Mouse (Mus musculus) embryo, embryonic 11.5 days (tissue): ENCODE measurements at regions not wholly inside any gene's neighbourhood (a gene's known extent, or its start where the extent isn't known, plus 50 kb on each side); places are given as distances from the start of the nearest gene placed in this dataset.

Source experiments
- DNase-seq: peaks from one replicate; pipeline ENCODE4 v3.0.0-alpha.2; 2012; ENCODE audit warnings: low read depth, low spot score

DNA sequence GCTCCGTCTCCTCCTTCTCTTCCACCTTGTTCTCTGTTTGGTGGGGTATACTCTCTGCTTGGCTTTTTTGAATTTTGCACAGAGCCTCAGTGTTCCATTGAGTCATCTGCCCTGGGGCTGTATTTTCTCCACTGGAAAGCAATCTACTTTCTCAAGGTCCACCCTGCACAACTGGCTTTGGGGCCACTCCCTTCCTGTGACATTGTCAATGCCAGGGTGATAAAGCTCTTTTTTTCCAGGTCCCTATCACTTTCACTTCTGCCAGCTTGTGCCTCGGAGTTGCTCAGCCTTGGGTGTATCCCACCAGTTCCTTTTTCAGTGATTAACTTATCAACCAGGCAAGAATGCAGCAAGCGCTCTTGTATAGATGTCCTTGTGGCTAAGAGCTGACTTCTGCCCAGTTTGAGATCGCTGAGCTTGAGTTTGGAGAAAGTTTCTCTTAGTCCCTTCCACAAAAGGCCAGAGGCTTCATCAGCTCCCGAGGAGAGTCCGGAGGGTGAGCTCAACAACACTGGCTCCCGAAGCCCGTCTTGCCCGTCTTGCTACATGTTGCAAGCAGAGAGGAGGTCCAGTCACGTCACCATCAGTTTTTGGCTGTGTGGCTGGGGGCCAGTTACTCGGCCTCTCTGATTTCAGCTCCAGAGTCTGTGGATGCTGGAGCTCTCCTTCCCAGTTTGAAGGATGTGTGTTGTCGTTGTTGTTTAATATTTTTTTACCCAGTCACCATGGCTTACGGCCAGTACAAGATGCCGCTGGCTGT is 200.8 kb downstream of the Cyp26b1 start:
- no peak for DNase-seq

DNA sequence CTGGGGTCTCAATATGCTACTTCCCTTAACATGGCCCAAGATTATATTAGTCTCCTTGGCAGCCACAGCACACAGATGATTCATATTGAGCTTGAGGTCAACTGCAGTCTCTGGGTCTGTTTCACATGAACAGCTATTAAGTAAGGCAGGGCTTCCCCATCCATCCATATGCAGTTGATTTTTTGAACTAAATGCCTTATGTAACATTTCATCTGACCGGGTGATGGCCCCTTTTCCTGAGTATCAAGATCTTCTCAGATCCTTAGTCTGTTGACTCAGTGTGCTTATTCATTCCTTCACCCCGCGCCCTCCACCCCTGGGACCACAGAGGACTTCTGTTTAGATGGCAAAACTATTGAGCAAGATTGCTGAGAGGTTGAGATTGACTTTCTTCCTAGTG is 202.7 kb downstream of the Cyp26b1 start:
- no peak for DNase-seq

DNA sequence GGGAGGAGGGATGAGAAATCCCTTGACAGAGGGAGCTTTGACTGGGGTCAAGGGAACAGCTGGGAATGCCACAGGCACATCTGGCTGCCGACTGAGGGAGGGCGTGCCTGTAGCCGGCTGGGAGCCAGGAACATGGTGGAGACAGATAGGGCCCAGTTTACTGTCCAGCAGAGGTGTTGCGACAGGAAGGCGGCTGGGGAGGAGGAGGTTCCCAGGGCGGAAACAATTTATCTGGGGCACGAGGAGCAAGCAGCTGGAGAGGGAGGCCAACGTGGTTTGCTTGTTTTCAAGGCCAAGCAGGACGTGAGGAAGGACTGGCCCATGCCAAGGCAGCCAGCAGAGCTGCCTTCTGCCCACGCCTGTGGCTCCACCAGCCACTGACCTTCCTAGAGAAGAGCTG is 208.0 kb downstream of the Cyp26b1 start:
- DNase-seq: no peak

DNA sequence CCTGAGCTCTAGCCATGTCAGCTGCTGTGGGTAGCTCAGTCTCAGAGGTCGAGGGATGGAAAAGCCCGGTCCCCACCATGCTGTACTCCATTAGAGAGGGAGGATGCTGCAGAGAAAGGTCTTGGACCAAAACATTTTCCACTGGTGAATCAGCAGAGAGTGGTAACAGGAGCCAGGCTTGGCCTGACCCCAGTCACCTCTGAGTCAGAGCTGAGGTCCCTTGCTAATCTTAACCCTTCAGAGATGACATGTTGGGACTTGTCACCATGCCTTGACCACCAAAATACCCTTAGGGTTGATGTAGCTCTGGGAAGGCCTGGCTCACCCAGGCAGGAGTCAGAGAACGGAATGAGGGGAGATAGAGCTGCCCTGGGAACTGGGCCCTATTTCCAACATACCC is 210.0 kb downstream of the Cyp26b1 start:
- DNase-seq: no peak

DNA sequence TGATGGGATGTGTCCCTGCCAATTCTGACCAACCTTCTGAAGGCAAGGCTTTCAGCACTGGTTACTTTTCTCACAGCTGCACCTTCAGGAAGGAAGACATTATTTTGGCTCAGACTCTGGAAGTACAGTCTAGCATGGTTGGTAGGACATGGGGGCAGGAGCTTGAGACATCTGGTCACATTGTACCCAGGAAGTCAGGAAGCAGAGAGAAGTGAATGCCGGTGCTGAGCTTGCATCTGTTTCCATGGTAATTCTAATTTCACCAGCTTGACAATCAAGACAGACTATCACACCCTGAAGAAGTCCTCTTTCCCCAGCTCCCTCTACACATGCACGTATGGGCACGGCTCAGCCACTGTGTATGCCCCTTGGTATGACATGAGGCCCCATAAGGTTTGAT is 210.6 kb downstream of the Cyp26b1 start:
- DNase-seq: no peak

DNA sequence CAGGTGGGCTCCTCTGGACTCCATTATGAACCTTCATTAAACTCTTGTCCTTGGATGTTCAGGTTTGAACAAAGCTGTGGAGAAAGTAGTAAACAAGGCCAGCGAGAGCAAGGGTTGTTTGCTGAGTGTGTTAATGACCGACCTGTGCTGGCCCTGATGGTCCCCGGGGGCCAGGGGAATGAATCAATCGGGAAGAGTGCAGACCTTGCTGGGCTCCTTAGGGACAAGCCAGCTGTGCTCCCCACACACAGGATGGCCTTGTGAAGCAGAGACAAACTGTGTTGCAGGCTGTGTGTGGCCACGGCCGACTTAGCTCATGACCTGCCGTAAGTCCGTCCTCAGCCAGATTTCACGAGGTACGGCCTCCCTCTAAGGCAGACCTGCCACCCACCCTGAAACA is 212.1 kb downstream of the Cyp26b1 start:
- DNase-seq: no peak

DNA sequence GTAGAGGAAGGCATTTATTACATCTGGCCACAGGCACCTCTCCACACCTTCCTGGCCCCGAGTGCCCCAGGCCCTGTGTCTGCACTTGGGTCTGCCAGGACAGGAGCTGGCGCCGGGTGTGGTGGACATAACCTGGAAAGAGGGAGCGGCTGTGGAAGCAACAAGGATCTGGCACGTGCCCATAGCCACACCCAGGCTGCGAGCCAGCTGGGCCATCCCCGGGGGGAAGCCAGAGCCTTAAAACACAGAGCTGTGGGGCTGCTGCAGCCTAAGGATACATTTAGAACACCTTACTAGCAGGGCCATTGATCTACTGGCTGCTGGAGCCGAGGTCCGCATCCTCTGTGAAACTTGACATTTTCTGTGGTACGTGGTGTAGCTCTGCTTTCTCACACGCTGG is 217.0 kb downstream of the Cyp26b1 start:
- DNase-seq: no peak

DNA sequence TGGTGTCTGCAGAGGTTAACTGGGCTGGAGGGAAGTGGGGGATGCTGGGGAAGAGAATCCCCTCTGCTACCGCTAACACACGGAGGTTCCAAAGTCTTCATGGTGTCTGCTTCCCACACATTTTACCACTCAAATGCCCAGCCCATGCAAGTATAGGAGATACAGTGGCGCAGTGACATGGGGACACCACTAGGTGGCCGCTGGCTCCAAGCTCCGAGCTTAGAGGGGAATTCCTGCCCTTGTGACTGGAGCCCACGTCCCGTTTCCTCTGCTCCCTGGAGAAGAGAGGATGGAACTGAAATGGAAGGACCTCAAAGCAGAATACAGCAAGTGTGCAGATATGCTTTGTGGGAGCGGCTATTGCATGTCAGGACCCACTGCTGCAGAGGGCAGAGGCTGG is 218.2 kb downstream of the Cyp26b1 start:
- DNase-seq: peak; percentile 51

DNA sequence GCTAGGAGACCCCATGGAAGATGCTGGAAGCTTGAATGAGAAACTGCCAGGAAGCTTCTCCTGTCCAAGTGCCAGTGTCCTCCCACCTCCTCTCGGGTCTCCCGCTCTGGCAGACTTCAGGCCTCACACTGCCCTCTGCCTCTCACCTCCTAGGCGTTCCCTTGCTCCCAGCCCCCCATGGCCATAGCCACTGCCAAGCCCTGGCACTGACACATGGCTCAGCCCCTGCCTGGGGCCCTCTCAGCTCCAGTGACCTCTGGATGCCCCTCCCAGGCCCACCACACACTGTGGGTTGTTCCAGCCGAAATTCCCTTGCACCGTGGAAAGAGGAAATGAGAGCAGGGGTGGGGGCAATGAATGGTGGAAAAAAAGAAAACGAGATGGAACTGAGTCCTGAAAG is 227.3 kb downstream of the Cyp26b1 start:
- DNase-seq: no peak

DNA sequence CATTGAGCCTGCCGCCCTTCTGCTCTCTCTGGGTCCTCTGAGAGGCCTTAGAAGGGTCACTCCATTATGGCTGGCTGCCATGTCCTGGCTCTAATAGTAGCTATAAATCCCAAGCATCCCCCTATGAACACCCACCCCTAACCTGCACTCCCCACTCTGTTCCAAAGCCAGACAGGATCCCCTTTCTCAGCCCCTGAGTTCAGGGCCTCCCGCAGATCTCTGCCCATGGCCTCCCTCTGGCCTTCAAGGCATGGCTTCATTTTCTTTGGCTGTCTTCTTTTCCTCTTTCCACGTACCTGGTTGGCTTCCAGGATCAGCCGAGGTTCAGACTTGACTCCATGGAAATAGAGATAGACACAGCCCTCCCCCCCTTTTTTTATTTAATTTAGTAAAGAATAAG is 227.8 kb downstream of the Cyp26b1 start:
- DNase-seq: no peak

DNA sequence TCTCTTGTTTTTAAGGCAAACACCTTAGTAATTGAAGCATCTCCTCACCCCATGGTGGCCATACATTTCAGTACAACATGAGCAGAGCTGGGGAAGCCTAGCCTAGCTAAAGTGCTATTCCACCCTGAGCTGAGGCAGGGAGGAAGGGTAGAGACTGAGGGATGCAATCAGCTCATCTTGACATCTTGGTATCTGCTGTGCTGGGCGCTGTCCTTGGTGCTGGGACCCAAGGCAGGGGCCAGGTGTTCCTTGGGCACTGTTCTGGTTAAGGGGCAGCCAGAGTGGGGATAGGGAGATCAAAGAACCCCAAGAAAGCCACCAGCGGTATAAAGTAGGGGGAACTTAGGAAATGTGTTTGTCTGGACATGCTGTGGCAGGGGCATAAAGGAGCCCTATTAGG is 228.7 kb downstream of the Cyp26b1 start:
- DNase-seq: peak; percentile 35

DNA sequence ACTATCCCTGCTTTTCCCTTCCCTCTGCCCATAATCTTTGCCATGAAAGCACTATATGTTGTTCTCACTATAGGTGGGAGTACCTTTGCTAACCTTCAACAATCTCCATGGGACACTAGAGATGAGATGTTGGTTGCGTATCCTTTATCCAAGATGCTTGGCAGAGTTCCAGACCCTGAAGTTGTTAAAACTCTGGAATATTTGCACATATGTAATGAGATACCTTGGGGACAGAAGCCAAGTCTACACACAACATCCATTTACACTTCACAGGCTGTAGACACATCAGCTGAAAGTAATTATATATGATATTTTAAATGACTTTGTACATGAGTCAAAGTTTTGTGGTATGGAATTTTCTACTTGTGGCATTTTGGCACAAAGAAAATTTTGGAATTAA is 231.4 kb downstream of the Cyp26b1 start:
- no peak for DNase-seq

DNA sequence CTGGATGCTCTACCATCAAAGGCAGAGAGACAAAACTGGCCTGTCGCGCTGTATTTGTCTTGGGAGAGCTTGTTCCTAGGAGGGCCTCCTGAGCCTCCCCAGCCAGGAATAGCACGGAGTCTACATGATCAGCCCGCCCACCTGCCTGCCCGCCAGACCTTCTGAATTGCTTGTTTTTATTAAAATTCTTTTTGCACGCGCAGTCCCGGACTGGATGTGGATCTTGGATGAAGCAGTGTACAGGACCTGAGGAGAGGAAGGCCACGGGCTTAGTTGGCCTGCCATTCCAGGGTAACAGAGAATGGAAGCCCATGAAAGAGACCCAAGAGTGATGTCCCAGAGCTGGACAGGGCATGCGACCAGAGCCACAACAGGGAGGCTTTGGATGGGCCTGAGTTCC is 235.8 kb downstream of the Cyp26b1 start:
- DNase-seq: no peak

DNA sequence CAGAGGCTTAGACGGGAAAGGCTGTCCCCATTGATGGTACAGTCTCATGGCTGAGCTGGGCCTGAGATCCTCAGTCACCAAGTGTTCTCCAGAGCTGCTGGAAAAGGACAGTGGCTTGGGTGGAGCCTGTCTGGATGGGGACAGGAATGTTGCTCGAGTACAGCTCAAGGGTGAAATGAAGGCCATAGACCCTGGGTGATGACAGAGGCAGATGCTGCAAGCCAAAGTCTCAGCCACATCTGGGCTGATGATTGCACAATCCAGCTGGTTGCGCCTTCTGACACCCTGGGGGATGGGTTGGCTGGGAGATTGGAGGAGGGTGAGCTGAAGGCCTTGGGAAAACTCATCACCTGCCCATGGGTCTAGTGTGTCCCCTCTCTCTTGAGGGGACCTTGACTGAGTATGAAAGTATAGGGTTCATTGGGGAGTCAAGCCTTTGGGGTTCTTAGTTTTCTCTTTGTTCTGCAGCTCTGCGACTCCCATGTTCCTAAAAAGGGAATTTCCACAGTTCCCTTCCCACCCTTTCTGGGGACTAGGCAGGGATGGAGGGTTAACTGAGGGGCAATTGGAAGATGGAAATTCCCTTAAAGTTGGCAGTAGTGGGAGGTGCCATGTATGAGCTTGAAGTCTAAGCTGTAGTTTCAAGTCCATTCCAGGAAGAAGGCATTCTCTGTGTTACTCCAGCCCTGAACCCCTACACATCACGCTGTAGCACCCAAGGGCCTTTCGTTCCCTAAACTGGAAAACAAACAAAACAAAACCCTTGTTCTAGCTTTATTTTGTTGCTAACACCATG is 240.1 kb downstream of the Cyp26b1 start:
- DNase-seq: no peak

DNA sequence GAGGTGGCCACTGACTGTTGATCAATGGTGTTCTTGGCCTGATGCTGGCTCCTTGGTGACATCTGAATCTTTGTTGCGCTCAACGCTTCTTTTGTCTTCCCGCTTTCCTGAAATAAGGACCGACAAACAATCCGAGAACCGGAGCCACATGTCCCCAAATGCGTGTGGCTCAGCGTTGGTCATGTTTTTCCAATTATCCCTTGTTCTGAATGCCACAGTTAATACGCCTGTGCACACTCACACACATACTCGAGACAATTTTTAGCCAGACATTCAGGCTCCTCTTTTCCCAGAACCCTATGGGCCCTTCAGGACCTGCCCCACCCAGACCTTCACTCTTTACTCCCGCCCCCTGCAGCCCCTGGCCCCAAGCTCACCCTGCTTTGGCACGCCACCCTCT is 248.8 kb downstream of the Cyp26b1 start:
- DNase-seq: no peak

DNA sequence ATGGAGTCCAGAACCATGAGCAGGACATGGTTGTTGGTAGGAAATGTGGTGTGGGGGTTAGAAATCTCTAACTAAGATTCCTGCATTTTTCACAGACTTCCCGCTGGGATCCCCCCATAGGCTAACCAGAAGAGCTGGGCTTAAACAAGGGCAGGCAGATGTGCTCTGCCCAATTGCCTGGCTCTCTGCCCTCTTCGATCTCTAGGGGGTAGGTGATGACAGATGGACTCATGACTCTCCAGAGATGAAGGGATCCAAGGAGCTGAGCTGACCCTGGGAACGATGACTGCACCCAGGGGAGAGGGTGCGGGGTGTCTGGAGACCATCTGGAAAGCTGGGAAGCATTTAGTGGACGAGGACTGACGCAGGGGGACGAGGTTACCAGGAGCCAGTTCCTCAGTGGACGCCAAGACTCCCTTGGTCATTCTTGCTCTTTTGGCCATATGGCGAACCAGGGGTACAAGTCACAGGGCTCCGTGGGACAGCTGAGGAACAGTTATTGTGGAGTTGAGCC is 260.0 kb downstream of the Cyp26b1 start:
- DNase-seq: no peak

DNA sequence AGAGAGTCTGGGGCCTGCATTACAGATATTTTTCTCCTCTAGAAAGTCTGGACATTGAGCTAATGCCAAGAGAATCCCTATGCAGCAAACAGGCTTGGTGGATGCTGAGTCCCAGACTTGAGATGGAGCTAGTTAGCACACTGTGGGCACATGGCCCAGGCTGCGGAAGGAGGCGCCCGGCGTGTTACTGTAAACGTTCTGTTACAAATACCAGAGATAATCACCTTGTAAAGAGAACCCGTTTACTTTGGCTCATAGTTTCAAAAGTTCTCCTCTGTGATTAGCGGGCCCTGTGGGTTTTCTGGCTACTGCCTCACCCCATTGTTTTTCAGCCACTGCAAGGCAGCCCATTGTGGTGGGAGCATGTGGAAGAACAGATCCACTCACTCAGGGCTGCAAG is 264.6 kb downstream of the Cyp26b1 start:
- no peak for DNase-seq

DNA sequence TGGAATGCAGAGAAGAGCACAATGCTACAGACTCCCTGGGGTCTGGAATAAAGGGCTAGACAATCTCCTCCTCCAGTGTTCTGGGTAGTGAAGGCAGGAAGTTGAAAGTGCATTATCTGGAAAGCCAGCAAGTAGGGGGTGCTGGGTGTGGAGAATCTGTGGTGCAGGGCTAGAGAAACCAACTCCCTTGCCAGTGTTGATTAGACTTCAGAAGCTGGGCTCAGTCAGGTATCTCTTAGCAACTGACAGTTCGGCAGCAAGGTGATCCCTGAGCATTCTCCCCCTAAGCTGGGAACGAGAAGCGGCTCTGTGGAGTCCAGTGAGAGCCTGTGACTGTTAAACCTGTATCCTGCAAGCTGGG is 265.7 kb downstream of the Cyp26b1 start:
- no peak for DNase-seq

DNA sequence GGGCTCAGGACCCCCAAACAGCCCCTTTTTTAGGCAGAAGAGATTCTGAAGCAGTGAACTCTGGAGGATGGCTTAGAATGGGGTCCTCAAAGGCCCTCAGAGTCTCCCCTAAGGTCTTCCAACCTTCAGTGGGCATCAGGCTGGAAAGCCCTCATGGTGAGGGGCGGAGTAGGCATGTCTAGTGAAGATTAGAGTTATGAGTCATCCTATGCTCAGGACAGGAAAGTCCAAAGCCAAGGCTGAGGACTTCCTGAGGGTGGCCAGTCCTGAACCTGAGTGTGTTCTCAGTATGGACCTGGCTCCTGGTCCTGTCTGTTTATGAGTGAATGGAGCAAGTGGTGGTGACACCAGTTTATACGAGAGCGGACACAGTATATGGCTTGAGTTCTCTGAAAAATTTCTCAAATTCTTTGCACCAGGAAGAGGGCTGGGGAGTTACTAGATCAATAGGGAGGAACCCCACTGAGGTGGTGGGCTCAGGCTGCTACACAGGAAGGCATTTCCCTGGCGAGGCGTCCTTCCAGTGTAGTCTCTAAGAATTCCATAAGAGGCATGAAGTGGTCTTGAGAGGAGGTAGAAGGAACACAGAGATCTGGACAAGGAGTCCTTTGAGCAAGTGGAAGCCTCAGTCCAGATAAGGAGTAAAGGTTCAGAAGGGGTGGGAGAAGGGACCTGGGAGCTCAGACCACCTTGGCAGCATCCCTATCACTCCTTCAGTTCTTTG is 266.2 kb downstream of the Cyp26b1 start:
- DNase-seq: no peak

DNA sequence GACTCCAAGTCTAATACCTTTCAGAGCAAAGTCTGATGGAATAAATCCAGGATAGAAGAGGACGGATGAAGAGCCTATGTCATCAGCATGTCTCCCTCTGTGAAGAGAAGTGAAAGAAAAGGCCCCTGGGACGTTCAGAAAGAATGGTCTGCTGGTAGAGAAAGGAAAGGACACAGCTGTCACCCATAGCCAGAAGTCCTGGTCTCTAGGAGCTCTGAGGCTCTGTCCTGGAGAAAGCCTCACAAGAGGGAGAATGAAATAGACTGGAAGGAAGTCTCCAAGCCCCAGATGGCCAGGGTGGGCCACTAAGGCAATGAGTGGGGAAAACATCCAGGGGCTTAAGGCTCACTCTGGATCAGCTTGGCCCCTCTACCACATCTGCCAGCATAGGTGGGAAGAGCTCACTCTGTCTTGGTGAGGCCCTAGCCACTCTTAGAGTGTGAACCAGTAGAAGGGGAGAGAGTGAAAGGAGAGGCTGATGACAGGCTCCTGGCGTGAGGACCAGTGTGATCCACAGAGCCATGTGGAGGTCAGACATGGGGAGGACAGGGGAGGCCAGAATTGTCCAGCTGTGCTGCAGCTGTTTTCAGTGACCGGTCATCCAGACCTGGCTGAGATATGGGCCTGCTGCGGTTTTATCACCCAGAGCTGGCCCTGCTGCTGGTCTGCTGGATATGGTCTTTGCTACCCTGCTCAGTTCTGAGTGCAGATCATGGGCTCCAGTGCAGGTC is 268.2 kb downstream of the Cyp26b1 start:
- no peak for DNase-seq

DNA sequence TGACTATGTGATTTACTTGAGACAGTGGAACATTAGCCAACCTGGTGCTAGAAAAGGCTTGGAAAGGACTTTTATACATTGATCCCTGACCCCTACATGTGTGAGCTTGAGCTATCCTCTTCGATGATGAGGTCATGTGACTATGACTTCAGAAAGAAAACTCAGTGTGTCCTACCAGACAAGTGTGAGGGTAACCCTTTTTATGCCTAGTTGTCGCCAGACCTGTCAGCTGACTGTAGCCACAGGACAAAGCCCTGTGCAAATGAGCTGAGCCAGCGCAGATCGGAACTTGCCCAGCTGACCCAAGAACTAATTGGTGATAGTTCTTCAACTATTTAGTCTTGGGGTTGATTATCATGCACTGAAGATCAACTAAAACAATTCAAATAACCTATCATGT is 269.5 kb downstream of the Cyp26b1 start:
- DNase-seq: no peak

DNA sequence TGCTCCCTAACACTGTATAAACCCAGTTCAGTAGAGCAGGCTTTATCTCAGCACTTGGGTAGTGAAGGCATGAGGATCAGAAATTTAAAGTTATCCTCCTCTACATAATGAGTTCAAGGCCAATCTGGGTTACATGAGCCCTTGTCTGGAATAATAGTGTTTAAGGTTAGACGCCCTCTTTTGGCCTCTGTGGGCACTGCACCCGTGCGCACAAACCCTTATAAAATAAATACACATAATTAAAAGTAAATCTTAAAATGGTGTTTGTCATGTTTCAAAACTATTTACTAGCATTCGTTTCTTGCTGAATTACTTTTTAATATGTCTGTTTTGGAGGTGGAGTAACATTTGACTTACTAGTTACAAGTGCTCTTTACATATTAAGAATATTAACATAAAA is 271.2 kb downstream of the Cyp26b1 start:
- DNase-seq: no peak
